Comparison of ENCODE assay signal across 9 mouse cellular contexts in the genomic region with DNA sequence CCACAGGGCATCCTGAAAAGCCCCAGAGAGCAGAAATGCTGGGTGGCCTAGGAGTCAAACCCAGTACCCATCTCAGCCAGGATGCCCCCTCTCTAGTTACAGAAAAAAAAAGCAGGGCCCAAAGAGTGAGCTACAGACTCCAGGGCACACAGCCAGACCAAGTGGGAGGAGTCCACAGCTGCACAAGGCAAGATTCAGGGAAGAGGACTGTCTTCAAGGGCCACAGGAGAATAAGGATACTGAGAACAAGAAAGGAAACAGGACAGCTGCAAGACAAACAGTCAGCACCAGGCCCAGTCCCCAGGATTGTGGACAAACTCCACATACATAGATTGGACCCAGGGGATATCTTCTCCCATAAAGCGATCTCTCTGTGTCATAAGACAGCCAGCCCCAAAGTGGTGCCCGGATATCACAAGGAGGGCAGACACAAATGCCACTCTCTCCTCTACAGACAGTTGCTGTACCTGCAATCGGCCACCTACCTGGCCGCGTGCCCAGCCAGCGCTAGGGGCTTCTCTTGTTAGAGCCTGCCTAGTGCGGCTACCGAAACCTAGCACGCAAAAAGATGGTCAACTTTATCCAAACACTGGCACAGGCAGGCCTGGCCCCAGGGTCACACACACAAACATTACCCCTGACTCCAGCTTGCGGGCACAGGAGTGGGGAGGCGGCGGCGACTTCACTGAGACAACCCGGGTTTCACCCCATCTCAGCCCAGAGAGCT. TPM values are rescaled to one million over a fixed set of nuclear protein-coding genes. Genes with fewer than 3 reads are reported as not detected.
DNase-seq lines count a peak whose midpoint lies in the region; ATAC-seq and TF ChIP-seq lines count a peak whose summit lies in the region.
"Had no signal": no experiment of that assay in that cellular context is flagged by ENCODE, and none has a peak within 500 bp of the region (broad histone marks: within the 10 kb centered on the region; RNA-seq: fewer than 3 reads in every experiment).

No protein-coding gene starts in this region.

- WGBS in heart, embryonic 15.5 days: 19% methylated on average over 14 of the region's 14 CpGs
- 23% methylated on average over 14 of the region's 14 CpGs for WGBS in forebrain, embryonic 14.5 days
- WGBS in liver, embryonic 15.5 days (ENCODE audit: insufficient replicate concordance): 28% methylated on average over 14 of the region's 14 CpGs

- peak overlapping the region; percentile 90 for H3K4me2 ChIP-seq in heart, embryonic 15.5 days
- H3K4me2 ChIP-seq in forebrain, embryonic 14.5 days (ENCODE audit: low read length): peak overlapping the region; percentile 77
- H3K4me2 ChIP-seq in liver, embryonic 15.5 days: peak overlapping the region; percentile 62

- 0 out of 2 replicates have a peak, but pooled peaks cover 8% of the 10 kb centered on the region for H3K36me3 ChIP-seq in heart, embryonic 15.5 days
- H3K36me3 ChIP-seq in ES-E14 (ENCODE audit: control insufficient read depth, insufficient read depth, low read length, poor library complexity, severe bottlenecking): peaks cover 5% of the 10 kb centered on the region; the same call in 1 of the 2 replicates
- H3K36me3 ChIP-seq in forebrain, embryonic 14.5 days (ENCODE audit: control insufficient read depth, insufficient read depth, low read length): peaks cover 11% of the 10 kb centered on the region
- H3K36me3 ChIP-seq in liver, embryonic 15.5 days (replicated peaks): peaks cover 6% of the 10 kb centered on the region; the same call in 1 of the 2 replicates

- no peak for ATAC-seq in heart, embryonic 15.5 days (replicated peaks; ENCODE audit: insufficient number of reproducible peaks, insufficient read depth, low FRiP score, low read depth)
- peak; percentile 6; the same call in 1 of the 2 replicates for ATAC-seq in forebrain, embryonic 14.5 days
- no peak for ATAC-seq in liver, embryonic 15.5 days (ENCODE audit: insufficient read depth)

- peaks cover 17% of the 10 kb centered on the region for H3K4me1 ChIP-seq in heart, embryonic 15.5 days (replicated peaks)
- peaks cover 0 to 5% of the 10 kb centered on the region in 2 experiments; a peak in 1 of 4 replicates for H3K4me1 ChIP-seq in ES-E14 (ENCODE audit: control insufficient read depth in 2 of 2, insufficient read depth in 2 of 2, low read length in 2 of 2, poor library complexity in 1 of 2)
- peaks cover 16% of the 10 kb centered on the region for H3K4me1 ChIP-seq in forebrain, embryonic 14.5 days (ENCODE audit: control insufficient read depth, insufficient read depth, low read length)
- peaks cover 9% of the 10 kb centered on the region; the same call in 1 of the 2 replicates for H3K4me1 ChIP-seq in liver, embryonic 15.5 days (replicated peaks)

- no peak for DNase-seq in heart, adult 8-10 months (ENCODE audit: low spot score)
- no peak for DNase-seq in ES-E14 (ENCODE audit: low read depth, low spot score)
- DNase-seq in forebrain, embryonic 14.5 days (ENCODE audit: low spot score): no peak
- DNase-seq in spleen, postnatal 10 days (ENCODE audit: low spot score in 2 of 2): no peak
- DNase-seq in frontal cortex, adult 2 months (ENCODE audit: extremely low spot score in 1 of 2, low spot score in 1 of 2): no peak
- DNase-seq in left cerebral cortex, adult 9 months (ENCODE audit: low spot score in 2 of 2): no peak
- DNase-seq: spleen, adult 18-20 months had no signal

- H3K27ac ChIP-seq in heart, embryonic 15.5 days: no peak overlapping the region
- H3K27ac ChIP-seq in ES-E14 (ENCODE audit: insufficient read depth, low read depth, low read length, poor library complexity, severe bottlenecking): no peak overlapping the region
- no peak overlapping the region for H3K27ac ChIP-seq in forebrain, embryonic 14.5 days (ENCODE audit: low read depth, low read length)
- H3K27ac ChIP-seq in liver, embryonic 15.5 days (replicated peaks): no peak overlapping the region

- in situ Hi-C loops in ES-E14 (cut with MboI; ENCODE audit: low sequenced_read_pairs in 2 of 2, unreplicated experiment in 2 of 2): no loop called here

- H3K9me3 ChIP-seq in heart, embryonic 15.5 days (replicated peaks): no peaks in the 10 kb centered on the region
- no peaks in the 10 kb centered on the region for H3K9me3 ChIP-seq in ES-E14 (ENCODE audit: control insufficient read depth, insufficient read depth, low read depth, low read length)
- no peaks in the 10 kb centered on the region for H3K9me3 ChIP-seq in forebrain, embryonic 14.5 days (replicated peaks; ENCODE audit: control insufficient read depth, low read length)
- H3K9me3 ChIP-seq in liver, embryonic 15.5 days (replicated peaks): no peaks in the 10 kb centered on the region

- H3K27me3 ChIP-seq in heart, embryonic 15.5 days: peaks cover 35% of the 10 kb centered on the region
- H3K27me3 ChIP-seq in forebrain, embryonic 14.5 days (replicated peaks; ENCODE audit: control insufficient read depth, insufficient read depth, low read length): no peaks in the 10 kb centered on the region
- H3K27me3 ChIP-seq in liver, embryonic 15.5 days: peaks cover 53% of the 10 kb centered on the region

- H3K9ac ChIP-seq in heart, embryonic 15.5 days: peak overlapping the region; percentile 56; the same call in 1 of the 2 replicates
- peak overlapping the region; percentile 63 for H3K9ac ChIP-seq in ES-E14 (ENCODE audit: insufficient read depth, low read depth, low read length, poor library complexity, severe bottlenecking)
- H3K9ac ChIP-seq in forebrain, embryonic 14.5 days (ENCODE audit: low read length): peak overlapping the region; percentile 73
- H3K9ac ChIP-seq in liver, embryonic 15.5 days: no peak overlapping the region

- H3K4me3 ChIP-seq in heart, embryonic 15.5 days: peak overlapping the region; percentile 53
- peak overlapping the region; percentile 66 to 70 for H3K4me3 ChIP-seq in ES-E14 (ENCODE audit: insufficient read depth in 1 of 2, low read depth in 1 of 2, low read length in 2 of 2, poor library complexity in 1 of 2, severe bottlenecking in 1 of 2)
- H3K4me3 ChIP-seq in forebrain, embryonic 14.5 days (ENCODE audit: low read depth, low read length): peak overlapping the region; percentile 50
- H3K4me3 ChIP-seq in liver, embryonic 15.5 days (replicated peaks): peak overlapping the region; percentile 40

TF ChIP-seq in ES-E14, 5 proteins besides CTCF, POLR2A, EP300 and RAD21:
- TF ChIP-seq ZC3H11A (IDR thresholded peaks at IDR 0.05; ENCODE audit: borderline replicate concordance, low read depth, low read length) (no peak), HCFC1 (IDR thresholded peaks at IDR 0.05; ENCODE audit: borderline replicate concordance, insufficient read depth, low read length) (no peak), CHD2 (IDR thresholded peaks at IDR 0.05; ENCODE audit: low read depth, low read length) (no peak), ZNF384 (IDR thresholded peaks at IDR 0.05; ENCODE audit: low read depth, low read length) (no peak), MAFK (IDR thresholded peaks at IDR 0.05; ENCODE audit: insufficient read depth, low read depth, low read length) (no peak)

RNA-seq across cellular contexts. Expression of a gene that starts 8.5 kb away (rescaled TPM):
- 65.7 and 72.8 TPM in 2 replicates for polyA plus RNA-seq in heart, embryonic 15.5 days (2015; fragmentation: Nextera tagmentation; extraction: Ambion mirVana)
- total RNA-seq in heart, adult 8-10 months (2022): 1 to 10 TPM in 1 of 4 experiments, under 1 TPM in 2, not detected in 1; 0.41 to 1.4 (median 0.65) TPM
- total RNA-seq in ES-E14 (2012; rRNA removed): 28.7 and 31.3 TPM in 2 replicates
- polyA plus RNA-seq in forebrain, embryonic 14.5 days (2014; fragmentation: Nextera tagmentation; extraction: Ambion mirVana): 97.8 and 123 TPM in 2 replicates
- polyA plus RNA-seq in liver, embryonic 15.5 days (2015; fragmentation: Nextera tagmentation; extraction: Ambion mirVana): 18.5 and 20.6 TPM in 2 replicates
- polyA plus RNA-seq in frontal cortex, adult 2 months (2012; rRNA removed): 0.60 and 0.78 TPM in 2 replicates

RNA-seq across cellular contexts. Expression of a gene that starts 13.0 kb away (rescaled TPM):
- 0.21 and 0.42 TPM in 2 replicates for polyA plus RNA-seq in heart, embryonic 15.5 days (2015; fragmentation: Nextera tagmentation; extraction: Ambion mirVana)
- under 1 TPM in 1 of 4 experiments, not detected in 3; 0.13 TPM for total RNA-seq in heart, adult 8-10 months (2022)
- 0.18 and 0.32 TPM in 2 replicates for total RNA-seq in ES-E14 (2012; rRNA removed)
- polyA plus RNA-seq in forebrain, embryonic 14.5 days (2014; fragmentation: Nextera tagmentation; extraction: Ambion mirVana): 0.09 TPM in 2 replicates
- polyA plus RNA-seq in liver, embryonic 15.5 days (2015; fragmentation: Nextera tagmentation; extraction: Ambion mirVana): 0.05 and 0.14 TPM in 2 replicates
- 0.36 and 0.38 TPM in 2 replicates for polyA plus RNA-seq in frontal cortex, adult 2 months (2012; rRNA removed)

Comparison
In these comparisons a context has a peak if more than half of its experiments do, and no peak if none do; other contexts are left out.
1. RNA of a gene that starts 8.5 kb away (polyA plus RNA-seq): 97.8 to 123 TPM in forebrain, embryonic 14.5 days, 65.7 to 72.8 TPM in heart, embryonic 15.5 days and 18.5 to 20.6 TPM in liver, embryonic 15.5 days; 0.60 to 0.78 TPM in frontal cortex, adult 2 months; every median in the first group is over 10 times any median in the second.
2. Peak in every context shown above with its lines, with median percentiles within 50 percentile points of each other: H3K4me2 ChIP-seq and H3K4me3 ChIP-seq.